Mouse (Mus musculus) E14TG2a.4 (cell line): ENCODE results near the gene Chst8.

Experiments used
- H3K27me3 ChIP-seq: 2 replicates; pipeline ENCODE4 v1.6.1; 2014; ENCODE audit warnings: low read length, control low read depth; ENCODE audit not compliant: insufficient read depth
- H3K36me3 ChIP-seq: 2 replicates; pipeline ENCODE4 v1.6.1; 2014; ENCODE audit warnings: low read length, control low read depth; ENCODE audit not compliant: insufficient read depth
- H3K4me1 ChIP-seq: replicated peaks from 2 replicates; pipeline ENCODE4 v1.6.1; 2014; ENCODE audit warnings: low read depth, low read length, control low read depth
- H3K4me3 ChIP-seq: replicated peaks from 2 replicates; pipeline ENCODE4 v1.5.1; 2014; ENCODE audit warnings: mild to moderate bottlenecking, low read length
- H3K9me3 ChIP-seq: 2 replicates; pipeline ENCODE4 v1.6.1; 2014; ENCODE audit warnings: low read length, control low read depth
- CTCF ChIP-seq: conservative IDR thresholded peaks from 2 replicates; pipeline ENCODE4 v1.5.1; 2014; ENCODE audit warnings: low read length
- NANOG ChIP-seq: IDR thresholded peaks from 2 replicates; pipeline ENCODE4 v1.6.1; 2014; ENCODE audit warnings: borderline replicate concordance, low read length, mixed read lengths
- POU5F1 ChIP-seq: IDR thresholded peaks from 2 replicates; pipeline ENCODE4 v1.6.1; 2014; ENCODE audit warnings: low read length, borderline replicate concordance

Gene Chst8

DNA sequence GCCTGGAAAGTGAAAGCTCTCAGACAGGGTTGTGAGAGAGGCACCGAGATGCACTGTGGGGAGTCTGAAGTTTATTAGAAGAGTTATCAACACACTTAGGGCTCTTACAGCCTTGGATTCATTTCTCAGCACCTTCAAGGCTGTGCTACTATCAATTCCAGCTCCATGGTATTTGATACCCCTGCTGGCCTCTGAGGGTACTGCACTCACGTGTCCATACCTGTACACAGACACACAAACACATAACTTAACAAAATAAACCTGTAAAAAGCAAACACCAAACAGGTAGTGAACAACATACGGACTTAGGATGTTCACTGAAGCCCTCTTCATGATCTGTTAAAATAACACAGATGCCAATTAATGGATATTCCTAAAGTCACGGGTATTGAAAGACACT lies 26.2 kb upstream of the Chst8 start:
- H3K36me3 ChIP-seq, result no peaks in the 10 kb centered on the region
- H3K27me3 ChIP-seq, result peaks cover 6% of the 10 kb centered on the region; the same call in 1 of the 2 replicates
- TF ChIP-seq NANOG (no peak), POU5F1 (no peak), CTCF (peak; percentile 82)
- H3K4me1 ChIP-seq, result no peaks in the 10 kb centered on the region
- H3K4me3 ChIP-seq, result no peak overlapping the region
- H3K9me3 ChIP-seq, result no peaks in the 10 kb centered on the region

GRCm38 (mm10) chr7:34838231-34838630 lies 25.7 kb upstream of the Chst8 start:
- H3K4me3 ChIP-seq, result no peak overlapping the region
- H3K36me3 ChIP-seq, result no peaks in the 10 kb centered on the region
- H3K4me1 ChIP-seq, result no peaks in the 10 kb centered on the region
- no peak for TF ChIP-seq NANOG
- TF ChIP-seq CTCF, result no peak
- TF ChIP-seq POU5F1, result no peak
- H3K27me3 ChIP-seq, result peaks cover 6% of the 10 kb centered on the region; the same call in 1 of the 2 replicates
- H3K9me3 ChIP-seq, result no peaks in the 10 kb centered on the region

GRCm38 (mm10) chr7:34826255-34826909 lies 13.9 kb upstream of the Chst8 start:
- Histone ChIP-seq H3K4me3 (no peak overlapping the region), H3K4me1 (peaks cover 4% of the 10 kb centered on the region; the same call in 1 of the 2 replicates), H3K27me3 (peaks cover 21% of the 10 kb centered on the region), H3K36me3 (no peaks in the 10 kb centered on the region), H3K9me3 (no peaks in the 10 kb centered on the region)
- no peak for TF ChIP-seq NANOG
- no peak for TF ChIP-seq POU5F1
- peak; percentile 71 for TF ChIP-seq CTCF

- no peaks in the 10 kb centered on the region for H3K36me3 ChIP-seq
- no peak for TF ChIP-seq NANOG
- TF ChIP-seq CTCF, result no peak
- TF ChIP-seq POU5F1, result no peak
- peaks cover 30% of the 10 kb centered on the region for H3K4me1 ChIP-seq
- H3K4me3 ChIP-seq, result no peak overlapping the region
- no peaks in the 10 kb centered on the region for H3K9me3 ChIP-seq
- H3K27me3 ChIP-seq, result peaks cover 55% of the 10 kb centered on the region
Measured at GRCm38 (mm10) chr7:34821587-34821986, 9.1 kb upstream of the Chst8 start.

DNA sequence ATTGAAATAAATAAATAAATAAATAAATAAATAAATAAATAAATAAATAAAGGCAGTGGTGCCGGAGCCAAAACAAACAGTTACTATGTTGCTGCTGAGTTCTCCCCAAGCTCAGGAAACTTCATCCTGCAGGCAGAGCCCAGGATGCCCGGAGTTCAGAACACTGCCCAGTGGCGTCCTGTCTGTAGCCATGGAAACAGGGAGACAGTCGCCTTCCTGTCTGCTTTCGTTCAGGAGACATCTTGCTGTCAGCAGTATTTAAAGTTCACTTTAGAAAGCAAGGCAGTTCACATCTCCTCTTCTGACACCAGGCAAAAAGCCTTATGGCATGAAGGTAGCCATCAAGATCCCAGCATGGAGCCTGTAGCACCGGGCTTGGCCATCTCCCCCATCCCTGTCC lies 8.0 kb upstream of the Chst8 start:
- Histone ChIP-seq H3K4me1 (peaks cover 30% of the 10 kb centered on the region), H3K9me3 (peaks cover 8% of the 10 kb centered on the region), H3K27me3 (peaks cover 64% of the 10 kb centered on the region), H3K36me3 (no peaks in the 10 kb centered on the region), H3K4me3 (no peak overlapping the region)
- TF ChIP-seq NANOG (no peak), POU5F1 (no peak), CTCF (no peak)

- peaks cover 30% of the 10 kb centered on the region for H3K4me1 ChIP-seq
- peak overlapping the region; percentile 56 for H3K4me3 ChIP-seq
- H3K36me3 ChIP-seq, result no peaks in the 10 kb centered on the region
- H3K27me3 ChIP-seq, result peaks cover 69% of the 10 kb centered on the region
- TF ChIP-seq NANOG (no peak), POU5F1 (no peak), CTCF (no peak)
- peaks cover 9% of the 10 kb centered on the region for H3K9me3 ChIP-seq
Measured at GRCm38 (mm10) chr7:34819796-34820195, 7.3 kb upstream of the Chst8 start.

DNA sequence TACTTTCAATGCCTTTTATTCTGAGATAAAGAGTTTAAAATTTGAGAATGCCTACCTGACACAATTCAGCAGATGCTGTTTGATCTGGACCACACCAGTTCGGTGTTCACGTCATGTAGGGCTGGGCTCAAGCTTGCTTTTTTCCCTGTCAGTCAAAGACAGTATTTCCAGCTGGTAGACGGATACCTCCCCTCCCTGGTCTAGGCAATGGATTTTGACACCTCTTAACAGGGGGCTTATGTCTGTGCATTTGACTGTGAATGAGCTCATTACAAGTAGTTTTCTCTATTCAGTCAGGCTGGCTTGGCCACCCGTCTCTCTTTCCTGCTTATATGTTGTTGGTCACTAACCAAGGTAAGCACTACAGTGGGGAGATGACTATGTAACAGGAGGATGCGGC lies 6.1 kb upstream of the Chst8 start:
- no peak overlapping the region for H3K4me3 ChIP-seq
- TF ChIP-seq NANOG (0 out of 2 replicates have a peak, but pooled peaks have one; percentile 22), CTCF (no peak)
- H3K27me3 ChIP-seq, result peaks cover 79% of the 10 kb centered on the region
- no peaks in the 10 kb centered on the region for H3K36me3 ChIP-seq
- H3K9me3 ChIP-seq, result peaks cover 9% of the 10 kb centered on the region
- H3K4me1 ChIP-seq, result peaks cover 28% of the 10 kb centered on the region

DNA sequence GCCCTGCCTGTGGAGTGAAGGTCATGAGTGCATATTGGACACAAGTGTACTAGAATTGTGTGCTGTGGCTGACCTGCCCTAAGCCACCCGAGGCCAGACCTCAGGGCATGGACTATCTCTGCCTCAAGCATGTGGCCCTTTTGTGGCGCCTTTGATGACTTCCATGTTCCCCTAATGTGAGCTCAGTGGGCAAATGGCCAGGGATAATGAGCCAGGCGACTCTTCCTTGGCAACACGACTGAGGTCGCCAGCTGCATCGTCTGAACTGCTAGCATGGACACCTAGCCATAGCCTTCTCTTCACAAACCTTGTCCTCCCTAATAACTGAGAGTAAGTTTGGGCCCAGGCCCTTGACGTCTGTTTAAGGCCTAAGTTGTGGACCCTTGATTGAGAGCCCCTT lies 4.5 kb upstream of the Chst8 start:
- H3K36me3 ChIP-seq, result no peaks in the 10 kb centered on the region

DNA sequence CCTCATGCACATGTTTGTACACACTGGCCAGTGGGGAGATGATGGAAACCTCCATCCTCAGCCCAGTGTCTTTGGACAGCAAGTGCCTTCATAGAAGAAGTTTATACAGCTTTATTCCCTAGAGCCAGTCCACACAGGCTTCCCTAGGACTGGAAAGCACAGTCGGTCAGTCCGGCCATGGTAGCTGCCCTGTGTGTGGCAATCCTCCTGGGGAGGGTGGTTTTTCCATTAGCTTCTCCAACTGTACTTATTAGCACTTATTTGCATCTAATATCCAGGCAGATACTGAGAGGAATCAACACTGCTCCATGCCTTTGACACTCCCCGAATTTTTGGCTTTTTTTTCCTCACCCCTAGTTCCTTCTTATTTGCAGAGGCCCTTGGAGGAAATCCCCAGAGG lies 2.3 kb upstream of the Chst8 start:
- TF ChIP-seq NANOG (no peak), POU5F1 (no peak), CTCF (no peak)
- H3K27me3 ChIP-seq, result peaks cover 94% of the 10 kb centered on the region
- H3K36me3 ChIP-seq, result no peaks in the 10 kb centered on the region
- peaks cover 40% of the 10 kb centered on the region for H3K4me1 ChIP-seq
- no peak overlapping the region for H3K4me3 ChIP-seq
- H3K9me3 ChIP-seq, result peaks cover 9% of the 10 kb centered on the region

More for the DNA sequence above, 4.5 kb upstream of the Chst8 start:
- TF ChIP-seq CTCF, result no peak
- TF ChIP-seq NANOG, result no peak
- no peak for TF ChIP-seq POU5F1
- Histone ChIP-seq H3K27me3 (peaks cover 89% of the 10 kb centered on the region), H3K9me3 (peaks cover 9% of the 10 kb centered on the region), H3K4me1 (peaks cover 35% of the 10 kb centered on the region), H3K4me3 (no peak overlapping the region)
